Comparison of ENCODE assay signal across 8 mouse cellular contexts in the genomic region with DNA sequence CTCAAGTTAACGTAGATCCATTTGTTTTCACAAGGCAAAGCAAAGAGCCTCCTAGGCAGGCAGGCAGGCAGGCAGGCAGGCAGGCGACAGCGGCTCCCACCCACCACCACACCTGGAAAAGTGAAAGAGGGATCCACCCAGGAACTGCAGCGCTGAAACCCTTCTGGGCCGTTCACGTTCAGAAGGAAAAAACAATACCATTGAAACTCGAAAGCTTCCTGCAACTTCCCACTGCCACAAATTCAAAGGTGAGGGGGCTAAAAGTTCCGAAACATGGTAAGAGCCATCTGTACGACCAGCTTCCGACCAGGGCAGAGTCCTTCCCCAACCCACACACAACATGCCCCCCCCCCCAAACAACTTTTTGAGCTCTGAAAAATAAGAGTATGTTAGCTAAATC. TPM values are rescaled to one million over a fixed set of nuclear protein-coding genes. Genes with fewer than 3 reads are reported as not detected.
DNase-seq lines count a peak whose midpoint lies in the region; ATAC-seq lines count a peak whose summit lies in the region.
"Had no signal": no experiment of that assay in that cellular context is flagged by ENCODE, and none has a peak within 500 bp of the region (broad histone marks: within the 10 kb centered on the region; RNA-seq: fewer than 3 reads in every experiment).

No protein-coding gene starts in this region.

- peak; percentile 17 for DNase-seq in thymus, postnatal 4 days
- DNase-seq in thymus, postnatal 0 days (ENCODE audit: low spot score), result no peak
- no peak for DNase-seq in embryonic facial prominence, embryonic 14.5 days (ENCODE audit: low spot score)
- DNase-seq in hindbrain, embryonic 14.5 days (ENCODE audit: low spot score), result no peak
- no peak for DNase-seq in urinary bladder, postnatal 4 days (ENCODE audit: low spot score in 2 of 2)

- WGBS in embryonic facial prominence, embryonic 14.5 days, result 1% methylated on average over 10 of the region's 10 CpGs
- WGBS in hindbrain, embryonic 14.5 days, result 2% methylated on average over 10 of the region's 10 CpGs
- WGBS in liver, embryonic 16.5 days (ENCODE audit: insufficient replicate concordance), result 2% methylated on average over 10 of the region's 10 CpGs
- 0% methylated on average over 10 of the region's 10 CpGs for WGBS in stomach, embryonic 16.5 days

- H3K27me3 ChIP-seq in embryonic facial prominence, embryonic 14.5 days (replicated peaks; ENCODE audit: control insufficient read depth, insufficient read depth, low read length), result no peaks in the 10 kb centered on the region
- H3K27me3 ChIP-seq in hindbrain, embryonic 14.5 days (ENCODE audit: control insufficient read depth, insufficient read depth, low read length), result no peaks in the 10 kb centered on the region
- no peaks in the 10 kb centered on the region for H3K27me3 ChIP-seq in liver, embryonic 16.5 days (ENCODE audit: control insufficient read depth, insufficient read depth, low read depth, low read length)
- no peaks in the 10 kb centered on the region for H3K27me3 ChIP-seq in stomach, embryonic 16.5 days (ENCODE audit: control insufficient read depth, insufficient read depth, low read length)

- H3K9me3 ChIP-seq in embryonic facial prominence, embryonic 14.5 days (ENCODE audit: control insufficient read depth, low read length), result no peaks in the 10 kb centered on the region
- H3K9me3 ChIP-seq in hindbrain, embryonic 14.5 days (ENCODE audit: control insufficient read depth, low read length), result no peaks in the 10 kb centered on the region
- no peaks in the 10 kb centered on the region for H3K9me3 ChIP-seq in liver, embryonic 16.5 days (replicated peaks; ENCODE audit: control insufficient read depth, low read length)
- no peaks in the 10 kb centered on the region for H3K9me3 ChIP-seq in stomach, embryonic 16.5 days (replicated peaks; ENCODE audit: control insufficient read depth, low read length)

- H3K4me2 ChIP-seq in embryonic facial prominence, embryonic 14.5 days (ENCODE audit: low read depth, low read length), result peak overlapping the region; percentile 70
- H3K4me2 ChIP-seq in hindbrain, embryonic 14.5 days (replicated peaks), result peak overlapping the region; percentile 82
- peak overlapping the region; percentile 68 for H3K4me2 ChIP-seq in liver, embryonic 16.5 days (ENCODE audit: low read depth, low read length)
- H3K4me2 ChIP-seq in stomach, embryonic 16.5 days (ENCODE audit: low read depth, low read length), result peak overlapping the region; percentile 72

- ATAC-seq in embryonic facial prominence, embryonic 14.5 days (ENCODE audit: low read depth), result no peak
- no peak for ATAC-seq in hindbrain, embryonic 14.5 days (ENCODE audit: low FRiP score)
- ATAC-seq in liver, embryonic 16.5 days (ENCODE audit: low read depth), result peak; percentile 42; the same call in 1 of the 2 replicates
- no peak for ATAC-seq in stomach, embryonic 16.5 days (ENCODE audit: insufficient read depth, low FRiP score)

- peaks cover 8% of the 10 kb centered on the region; the same call in 1 of the 2 replicates for H3K4me1 ChIP-seq in embryonic facial prominence, embryonic 14.5 days (ENCODE audit: control insufficient read depth, insufficient read depth, low read length)
- peaks cover 31% of the 10 kb centered on the region for H3K4me1 ChIP-seq in hindbrain, embryonic 14.5 days (replicated peaks; ENCODE audit: control insufficient read depth, insufficient read depth, low read length)
- H3K4me1 ChIP-seq in liver, embryonic 16.5 days (ENCODE audit: control insufficient read depth, low read depth, low read length), result peaks cover 8% of the 10 kb centered on the region; the same call in 1 of the 2 replicates
- peaks cover 15% of the 10 kb centered on the region for H3K4me1 ChIP-seq in stomach, embryonic 16.5 days (ENCODE audit: control insufficient read depth, insufficient read depth, low read length)

- H3K9ac ChIP-seq in embryonic facial prominence, embryonic 14.5 days (ENCODE audit: low read depth, low read length), result peak overlapping the region; percentile 72
- H3K9ac ChIP-seq in hindbrain, embryonic 14.5 days, result peak overlapping the region; percentile 91
- peak overlapping the region; percentile 80 for H3K9ac ChIP-seq in liver, embryonic 16.5 days (ENCODE audit: low read depth, low read length)
- H3K9ac ChIP-seq in stomach, embryonic 16.5 days (ENCODE audit: low read length), result peak overlapping the region; percentile 86

- H3K36me3 ChIP-seq in embryonic facial prominence, embryonic 14.5 days (ENCODE audit: control insufficient read depth, insufficient read depth, low read length), result no peaks in the 10 kb centered on the region
- no peaks in the 10 kb centered on the region for H3K36me3 ChIP-seq in hindbrain, embryonic 14.5 days (replicated peaks; ENCODE audit: control insufficient read depth, insufficient read depth)
- no peaks in the 10 kb centered on the region for H3K36me3 ChIP-seq in liver, embryonic 16.5 days (ENCODE audit: control insufficient read depth, insufficient read depth)
- no peaks in the 10 kb centered on the region for H3K36me3 ChIP-seq in stomach, embryonic 16.5 days (ENCODE audit: control insufficient read depth, insufficient read depth, low read length)

- H3K27ac ChIP-seq in embryonic facial prominence, embryonic 14.5 days (replicated peaks; ENCODE audit: low read depth, low read length), result peak overlapping the region; percentile 94
- peak overlapping the region; percentile 94 for H3K27ac ChIP-seq in hindbrain, embryonic 14.5 days
- peak overlapping the region; percentile 68 for H3K27ac ChIP-seq in liver, embryonic 16.5 days (ENCODE audit: low read length)
- H3K27ac ChIP-seq in stomach, embryonic 16.5 days (ENCODE audit: low read length), result peak overlapping the region; percentile 93

- peak overlapping the region; percentile 55 for H3K4me3 ChIP-seq in embryonic facial prominence, embryonic 14.5 days (ENCODE audit: low read depth, low read length)
- peak overlapping the region; percentile 70 for H3K4me3 ChIP-seq in hindbrain, embryonic 14.5 days (replicated peaks; ENCODE audit: low read length)
- H3K4me3 ChIP-seq in liver, embryonic 16.5 days (ENCODE audit: low read depth, low read length), result peak overlapping the region; percentile 73
- H3K4me3 ChIP-seq in stomach, embryonic 16.5 days (replicated peaks; ENCODE audit: low read length), result peak overlapping the region; percentile 78

RNA-seq across cellular contexts. Expression of a gene that starts 0.9 kb away (rescaled TPM):
- 6.9 and 7.0 TPM in 2 replicates for polyA plus RNA-seq in thymus, postnatal 0 days (2015; fragmentation: Nextera tagmentation; extraction: Ambion mirVana)
- polyA plus RNA-seq in embryonic facial prominence, embryonic 14.5 days (2014; fragmentation: Nextera tagmentation; extraction: Ambion mirVana), result 48.9 and 49.0 TPM in 2 replicates
- polyA plus RNA-seq in hindbrain, embryonic 14.5 days (2014; fragmentation: Nextera tagmentation; extraction: Ambion mirVana), result 30.7 and 34.8 TPM in 2 replicates
- 14.9 and 16.0 TPM in 2 replicates for polyA plus RNA-seq in liver, embryonic 16.5 days (2015; fragmentation: Nextera tagmentation; extraction: Ambion mirVana)
- 75.7 and 84.4 TPM in 2 replicates for polyA plus RNA-seq in stomach, embryonic 16.5 days (2015; fragmentation: Nextera tagmentation; extraction: Ambion mirVana)

RNA-seq across cellular contexts. Expression of a gene that starts 9.2 kb away (rescaled TPM):
- 0.06 and 0.31 TPM in 2 replicates for polyA plus RNA-seq in thymus, postnatal 0 days (2015; fragmentation: Nextera tagmentation; extraction: Ambion mirVana)
- 0.14 TPM in 1 of 2 replicates, not detected in the other for polyA plus RNA-seq in embryonic facial prominence, embryonic 14.5 days (2014; fragmentation: Nextera tagmentation; extraction: Ambion mirVana)
- polyA plus RNA-seq in hindbrain, embryonic 14.5 days (2014; fragmentation: Nextera tagmentation; extraction: Ambion mirVana), result 0.16 and 0.40 TPM in 2 replicates
- polyA plus RNA-seq in liver, embryonic 16.5 days (2015; fragmentation: Nextera tagmentation; extraction: Ambion mirVana), result 0.04 TPM in 2 replicates
- 0.26 TPM in 2 replicates for polyA plus RNA-seq in stomach, embryonic 16.5 days (2015; fragmentation: Nextera tagmentation; extraction: Ambion mirVana)
- polyA plus RNA-seq: frontal cortex, adult 2 months had no signal

RNA-seq across cellular contexts. Expression of a gene that starts 20.9 kb away (rescaled TPM):
- polyA plus RNA-seq in thymus, postnatal 0 days (2015; fragmentation: Nextera tagmentation; extraction: Ambion mirVana), result 294 and 310 TPM in 2 replicates
- 237 and 272 TPM in 2 replicates for polyA plus RNA-seq in embryonic facial prominence, embryonic 14.5 days (2014; fragmentation: Nextera tagmentation; extraction: Ambion mirVana)
- polyA plus RNA-seq in hindbrain, embryonic 14.5 days (2014; fragmentation: Nextera tagmentation; extraction: Ambion mirVana), result 196 and 205 TPM in 2 replicates
- 66.4 and 73.3 TPM in 2 replicates for polyA plus RNA-seq in liver, embryonic 16.5 days (2015; fragmentation: Nextera tagmentation; extraction: Ambion mirVana)
- polyA plus RNA-seq in stomach, embryonic 16.5 days (2015; fragmentation: Nextera tagmentation; extraction: Ambion mirVana), result 184 and 203 TPM in 2 replicates

RNA-seq across cellular contexts. Expression of a gene that starts 28.2 kb away (rescaled TPM):
- not detected in 2 replicates for polyA plus RNA-seq in thymus, postnatal 0 days (2015; fragmentation: Nextera tagmentation; extraction: Ambion mirVana)
- polyA plus RNA-seq in embryonic facial prominence, embryonic 14.5 days (2014; fragmentation: Nextera tagmentation; extraction: Ambion mirVana), result not detected in 2 replicates
- not detected in 2 replicates for polyA plus RNA-seq in hindbrain, embryonic 14.5 days (2014; fragmentation: Nextera tagmentation; extraction: Ambion mirVana)
- not detected in 2 replicates for polyA plus RNA-seq in liver, embryonic 16.5 days (2015; fragmentation: Nextera tagmentation; extraction: Ambion mirVana)
- not detected in 2 replicates for polyA plus RNA-seq in stomach, embryonic 16.5 days (2015; fragmentation: Nextera tagmentation; extraction: Ambion mirVana)
- polyA plus RNA-seq: frontal cortex, adult 2 months had no signal

RNA-seq across cellular contexts. Expression of a gene that starts 28.5 kb away (rescaled TPM):
- polyA plus RNA-seq in thymus, postnatal 0 days (2015; fragmentation: Nextera tagmentation; extraction: Ambion mirVana), result 32.5 and 33.3 TPM in 2 replicates
- polyA plus RNA-seq in embryonic facial prominence, embryonic 14.5 days (2014; fragmentation: Nextera tagmentation; extraction: Ambion mirVana), result 28.4 and 28.8 TPM in 2 replicates
- 59.3 and 61.3 TPM in 2 replicates for polyA plus RNA-seq in hindbrain, embryonic 14.5 days (2014; fragmentation: Nextera tagmentation; extraction: Ambion mirVana)
- polyA plus RNA-seq in liver, embryonic 16.5 days (2015; fragmentation: Nextera tagmentation; extraction: Ambion mirVana), result 17.1 TPM in 2 replicates
- polyA plus RNA-seq in stomach, embryonic 16.5 days (2015; fragmentation: Nextera tagmentation; extraction: Ambion mirVana), result 27.2 and 28.3 TPM in 2 replicates
